Mouse (Mus musculus) bone marrow macrophage, adult 2 months (primary cell): ENCODE data around the gene 6030452D12Rik. TPM values are rescaled to one million over a fixed set of nuclear protein-coding genes. Genes with fewer than 3 reads are reported as not detected.

Experiments used
- H3K27ac ChIP-seq: 2 replicates; pipeline ENCODE4 v1.5.1; 2012; ENCODE audit warnings: low read depth, low read length; ENCODE audit not compliant: insufficient read depth
- H3K4me1 ChIP-seq: 2 replicates; pipeline ENCODE4 v1.6.1; 2012; ENCODE audit warnings: low read length; ENCODE audit not compliant: control insufficient read depth, insufficient read depth
- H3K4me3 ChIP-seq: 2 replicates; pipeline ENCODE4 v1.5.1; 2012; ENCODE audit warnings: mild to moderate bottlenecking, low read length, moderate library complexity; ENCODE audit not compliant: insufficient read depth
- CTCF ChIP-seq: IDR thresholded peaks from 2 replicates; pipeline ENCODE4 v1.5.1; 2012; ENCODE audit warnings: low read depth, mild to moderate bottlenecking, low read length, moderate library complexity
- POLR2A ChIP-seq: IDR thresholded peaks from 2 replicates; pipeline ENCODE4 v1.6.1; 2012; ENCODE audit warnings: mild to moderate bottlenecking, low read depth, low read length, borderline replicate concordance
- polyA plus RNA-seq: library from polyadenylated mRNA; stranded (reverse); fragments of >200 nt; gene quantifications from 2 replicates; pipeline ENCODE4 v1.2.4, GENCODE M21; 2012; ENCODE audit not compliant: missing spikeins, insufficient read depth, insufficient read length

Gene 6030452D12Rik
- polyA plus RNA-seq, 1 experiment = not detected

DNA sequence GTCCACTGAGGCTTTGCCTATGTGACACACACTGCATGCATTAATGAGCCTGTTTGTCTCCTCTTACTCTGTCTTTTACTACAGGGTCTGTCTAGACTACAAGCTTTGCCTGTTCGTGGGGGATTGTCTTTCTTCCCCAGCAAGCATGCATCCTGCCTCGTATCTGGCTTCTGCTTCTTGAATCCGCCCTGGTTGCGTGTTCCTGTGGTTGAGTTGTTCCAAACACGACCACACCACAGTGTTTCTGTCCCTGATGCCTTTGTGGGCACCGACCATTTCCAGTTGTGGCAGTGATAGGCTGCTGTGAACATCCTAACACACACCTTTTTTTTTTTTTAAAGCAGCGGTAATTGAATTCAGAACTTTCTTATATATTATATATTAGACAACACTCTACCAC, 33.4 kb downstream of the 6030452D12Rik start:
- H3K4me3 ChIP-seq = no peak overlapping the region
- H3K4me1 ChIP-seq = no peaks in the 10 kb centered on the region
- TF ChIP-seq POLR2A (no peak), CTCF (no peak)
- no peak overlapping the region for H3K27ac ChIP-seq

DNA sequence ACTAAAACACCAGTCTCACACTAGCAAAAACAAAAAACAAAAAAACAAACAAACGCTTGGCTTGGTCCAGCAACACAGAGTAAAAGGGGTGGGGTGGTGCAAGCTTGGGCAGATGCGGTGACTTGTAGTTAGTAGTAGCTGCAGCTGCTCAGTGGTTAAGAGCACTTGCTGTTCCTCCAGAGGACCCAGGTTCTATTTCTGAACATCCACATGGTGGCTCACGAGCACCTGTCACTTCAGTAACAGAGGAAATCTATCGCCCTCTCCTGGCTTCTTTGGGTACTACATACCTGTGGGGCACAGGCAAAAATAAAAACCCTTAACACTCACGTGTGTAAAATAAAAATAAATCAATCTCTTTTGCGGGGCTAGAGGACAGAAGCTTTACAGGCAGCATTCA, 34.1 kb downstream of the 6030452D12Rik start:
- Histone ChIP-seq H3K27ac (no peak overlapping the region), H3K4me1 (no peaks in the 10 kb centered on the region), H3K4me3 (no peak overlapping the region)
- TF ChIP-seq CTCF (peak; percentile 84), POLR2A (no peak)

GRCm38 (mm10) chr8:106535448-106535847, 35.1 kb downstream of the 6030452D12Rik start:
- no peak overlapping the region for H3K27ac ChIP-seq
- TF ChIP-seq CTCF = peak; percentile 47
- TF ChIP-seq POLR2A = no peak
- H3K4me3 ChIP-seq = no peak overlapping the region
- no peaks in the 10 kb centered on the region for H3K4me1 ChIP-seq

- H3K4me1 ChIP-seq = no peaks in the 10 kb centered on the region
- H3K27ac ChIP-seq = no peak overlapping the region
- H3K4me3 ChIP-seq = no peak overlapping the region
- TF ChIP-seq POLR2A = no peak
- no peak for TF ChIP-seq CTCF
Measured at GRCm38 (mm10) chr8:106539193-106539592, 38.9 kb downstream of the 6030452D12Rik start.

DNA sequence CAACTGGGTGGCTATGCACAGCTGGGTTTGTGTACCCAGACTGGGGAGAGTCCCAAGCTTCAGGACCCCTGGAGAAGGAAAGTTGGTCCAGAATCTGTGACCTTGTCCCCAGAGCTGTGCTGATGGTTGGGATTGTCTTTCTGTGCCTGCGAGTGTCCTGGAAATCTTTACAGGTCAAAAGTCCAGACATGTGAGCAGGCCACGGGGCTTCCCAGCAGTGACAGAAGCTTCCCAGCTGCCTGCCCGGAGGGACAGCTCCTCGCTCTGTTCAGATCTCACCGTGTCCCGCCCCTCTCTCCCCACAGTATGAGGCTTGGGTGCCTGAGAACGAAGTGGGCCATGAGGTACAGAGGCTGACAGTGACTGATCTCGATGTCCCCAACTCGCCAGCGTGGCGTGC, 40.7 kb downstream of the 6030452D12Rik start:
- Histone ChIP-seq H3K27ac (no peak overlapping the region), H3K4me3 (no peak overlapping the region), H3K4me1 (no peaks in the 10 kb centered on the region)
- TF ChIP-seq POLR2A (no peak), CTCF (no peak)

DNA sequence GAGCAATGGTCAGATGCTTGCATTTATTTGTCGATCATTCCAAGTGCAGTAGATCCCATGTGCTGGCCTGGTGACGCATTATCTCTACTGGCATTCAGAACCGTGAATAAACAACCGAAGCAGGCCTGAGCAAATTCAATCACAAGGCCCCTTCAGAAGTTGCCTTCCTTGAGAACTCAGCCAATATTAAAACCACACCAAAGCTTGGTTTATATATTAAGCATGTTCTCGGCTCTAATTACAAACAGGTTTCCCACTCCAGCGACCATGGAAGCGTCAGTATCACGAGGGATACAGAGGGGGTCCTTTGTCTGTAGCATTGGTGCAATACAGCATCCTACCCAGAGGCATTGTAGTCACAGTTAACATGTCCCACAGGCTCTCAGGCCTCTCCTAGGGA, 42.7 kb downstream of the 6030452D12Rik start:
- Histone ChIP-seq H3K4me3 (no peak overlapping the region), H3K4me1 (no peaks in the 10 kb centered on the region), H3K27ac (no peak overlapping the region)
- TF ChIP-seq POLR2A = no peak
- no peak for TF ChIP-seq CTCF

- H3K4me3 ChIP-seq = no peak overlapping the region
- H3K27ac ChIP-seq = no peak overlapping the region
- H3K4me1 ChIP-seq = no peaks in the 10 kb centered on the region
- TF ChIP-seq CTCF = no peak
Measured at GRCm38 (mm10) chr8:106545149-106545548, 44.8 kb downstream of the 6030452D12Rik start.

GRCm38 (mm10) chr8:106546746-106547145, 46.4 kb downstream of the 6030452D12Rik start:
- Histone ChIP-seq H3K4me1 (no peaks in the 10 kb centered on the region), H3K27ac (no peak overlapping the region), H3K4me3 (no peak overlapping the region)
- TF ChIP-seq POLR2A (no peak), CTCF (no peak)

- TF ChIP-seq POLR2A (no peak), CTCF (no peak)
- Histone ChIP-seq H3K27ac (no peak overlapping the region), H3K4me1 (no peaks in the 10 kb centered on the region), H3K4me3 (no peak overlapping the region)
Measured at GRCm38 (mm10) chr8:106548366-106548936, 48.1 kb downstream of the 6030452D12Rik start.

DNA sequence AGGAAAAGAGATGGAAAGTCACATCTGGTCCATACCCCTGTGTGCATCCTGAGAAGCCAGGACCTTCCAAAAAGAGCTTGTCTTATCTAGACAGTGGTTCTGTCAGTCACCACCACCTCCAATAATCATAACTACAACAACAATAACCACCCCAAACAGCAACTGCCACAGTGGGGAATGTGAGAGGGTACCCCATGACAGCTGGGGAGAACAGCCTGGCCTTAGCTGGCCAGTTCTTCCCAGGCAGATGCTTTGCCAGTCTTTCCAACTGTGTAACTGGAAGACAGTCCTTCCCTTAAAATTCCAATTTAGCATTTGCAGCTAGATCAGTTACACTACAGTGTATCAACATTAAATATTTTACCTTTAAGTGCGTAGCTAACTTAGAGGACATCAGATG, 50.6 kb downstream of the 6030452D12Rik start:
- no peaks in the 10 kb centered on the region for H3K4me1 ChIP-seq
- no peak overlapping the region for H3K4me3 ChIP-seq
- TF ChIP-seq CTCF = no peak
- H3K27ac ChIP-seq = no peak overlapping the region

DNA sequence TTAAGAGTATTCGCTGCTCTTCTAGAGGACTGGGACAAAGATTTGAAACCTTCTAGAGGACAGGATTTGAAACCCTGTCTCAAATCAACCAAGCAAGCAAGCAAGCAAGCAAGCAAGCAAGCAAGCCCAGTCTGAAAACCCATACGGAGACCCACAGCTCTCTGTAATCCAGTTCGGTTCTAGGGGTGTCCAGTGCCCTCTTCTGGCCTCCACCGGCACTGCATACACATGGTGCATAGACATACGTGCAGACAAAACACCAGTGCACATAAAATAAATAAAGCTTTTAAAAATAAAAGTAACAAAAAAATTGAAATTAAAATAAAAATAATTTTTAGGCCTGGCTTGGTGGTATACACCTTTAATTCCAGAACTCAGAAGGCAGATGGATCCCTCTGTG, 53.7 kb downstream of the 6030452D12Rik start:
- H3K27ac ChIP-seq = no peak overlapping the region
- peaks cover 4% of the 10 kb centered on the region for H3K4me1 ChIP-seq
- no peak overlapping the region for H3K4me3 ChIP-seq
- TF ChIP-seq POLR2A (no peak), CTCF (no peak)
